Mouse (Mus musculus): Measurements from ENCODE around the gene Meaf6. TPM values are rescaled to one million over a fixed set of nuclear protein-coding genes. Genes with fewer than 3 reads are reported as not detected.

The Meaf6 gene
- polyA plus RNA-seq, 1 experiment from 2014 or later: 123 TPM

GRCm38 (mm10) chr4:125078698-125079097, 6.2 kb upstream of the Meaf6 start:
- H3K4me1 ChIP-seq: peaks cover 3% of the 10 kb centered on the region; the same call in 1 of the 2 replicates
- no peaks in the 10 kb centered on the region for H3K9me3 ChIP-seq
- H3K4me3 ChIP-seq: no peak overlapping the region
- peaks cover 24% of the 10 kb centered on the region for H3K36me3 ChIP-seq
- no peak for ATAC-seq (ENCODE audit: low FRiP score, low read depth)
- no peak overlapping the region for H3K4me2 ChIP-seq (replicated peaks)
- 96% methylated on average over 2 of the region's 2 CpGs for WGBS
- H3K27me3 ChIP-seq: no peaks in the 10 kb centered on the region
- H3K9ac ChIP-seq (replicated peaks): no peak overlapping the region
- H3K27ac ChIP-seq (replicated peaks): no peak overlapping the region

GRCm38 (mm10) chr4:125085346-125085841, 460 bp downstream of the Meaf6 start:
- H3K27me3 ChIP-seq: no peaks in the 10 kb centered on the region
- WGBS: under 1% methylated on average over 42 of the region's 45 CpGs
- H3K9ac ChIP-seq (replicated peaks): peak overlapping the region; percentile 89
- peak overlapping the region; percentile 85 for H3K4me2 ChIP-seq (replicated peaks)
- peaks cover 32% of the 10 kb centered on the region for H3K36me3 ChIP-seq
- H3K27ac ChIP-seq (replicated peaks): peak overlapping the region; percentile 98
- no peaks in the 10 kb centered on the region for H3K9me3 ChIP-seq
- peaks cover 28% of the 10 kb centered on the region for H3K4me1 ChIP-seq
- ATAC-seq (ENCODE audit: low FRiP score, low read depth): peak; percentile 94
- peak overlapping the region; percentile 89 for H3K4me3 ChIP-seq

GRCm38 (mm10) chr4:125093031-125093430, 8.1 kb downstream of the Meaf6 start:
- Histone ChIP-seq H3K9me3 (no peaks in the 10 kb centered on the region), H3K36me3 (peaks cover 53% of the 10 kb centered on the region), H3K4me3 (no peak overlapping the region), H3K4me1 (no peaks in the 10 kb centered on the region), H3K9ac (replicated peaks) (no peak overlapping the region), H3K27me3 (no peaks in the 10 kb centered on the region), H3K27ac (replicated peaks) (no peak overlapping the region), H3K4me2 (replicated peaks) (no peak overlapping the region)
- 94% methylated on average over 5 of the region's 5 CpGs for WGBS
- ATAC-seq (ENCODE audit: low FRiP score, low read depth): no peak

- Histone ChIP-seq H3K4me2 (replicated peaks) (no peak overlapping the region), H3K9ac (replicated peaks) (no peak overlapping the region), H3K9me3 (no peaks in the 10 kb centered on the region), H3K27me3 (no peaks in the 10 kb centered on the region), H3K36me3 (peaks cover 22% of the 10 kb centered on the region), H3K27ac (replicated peaks) (no peak overlapping the region), H3K4me3 (no peak overlapping the region), H3K4me1 (no peaks in the 10 kb centered on the region)
- WGBS: 91% methylated on average over 5 of the region's 5 CpGs
- ATAC-seq (ENCODE audit: low FRiP score, low read depth): no peak
Measured at GRCm38 (mm10) chr4:125096066-125096465, 11.1 kb downstream of the Meaf6 start.

- Histone ChIP-seq H3K4me2 (replicated peaks) (no peak overlapping the region), H3K27me3 (no peaks in the 10 kb centered on the region), H3K9ac (replicated peaks) (no peak overlapping the region), H3K4me3 (no peak overlapping the region), H3K27ac (replicated peaks) (no peak overlapping the region), H3K4me1 (no peaks in the 10 kb centered on the region), H3K9me3 (no peaks in the 10 kb centered on the region), H3K36me3 (peaks cover 11% of the 10 kb centered on the region)
- WGBS: 81% methylated on average over 4 of the region's 4 CpGs
- ATAC-seq (ENCODE audit: low FRiP score, low read depth): no peak
Measured at GRCm38 (mm10) chr4:125097412-125097811, 12.5 kb downstream of the Meaf6 start.

- Histone ChIP-seq H3K9me3 (no peaks in the 10 kb centered on the region), H3K9ac (replicated peaks) (no peak overlapping the region), H3K4me2 (replicated peaks) (no peak overlapping the region), H3K4me1 (no peaks in the 10 kb centered on the region), H3K36me3 (peaks cover 20% of the 10 kb centered on the region), H3K27me3 (no peaks in the 10 kb centered on the region), H3K4me3 (no peak overlapping the region), H3K27ac (replicated peaks) (no peak overlapping the region)
- WGBS: 10% methylated on average over 8 of the region's 8 CpGs
- ATAC-seq (ENCODE audit: low FRiP score, low read depth): no peak
Measured at GRCm38 (mm10) chr4:125099458-125099857, 14.5 kb downstream of the Meaf6 start.

- Histone ChIP-seq H3K4me2 (replicated peaks) (no peak overlapping the region), H3K4me3 (no peak overlapping the region), H3K4me1 (no peaks in the 10 kb centered on the region), H3K9ac (replicated peaks) (no peak overlapping the region), H3K9me3 (no peaks in the 10 kb centered on the region), H3K36me3 (peaks cover 36% of the 10 kb centered on the region), H3K27me3 (no peaks in the 10 kb centered on the region), H3K27ac (replicated peaks) (no peak overlapping the region)
- WGBS: 70% methylated on average over 13 of the region's 13 CpGs
- ATAC-seq (ENCODE audit: low FRiP score, low read depth): no peak
Measured at GRCm38 (mm10) chr4:125101334-125101733, 16.4 kb downstream of the Meaf6 start.

- 94% methylated on average over 9 of the region's 9 CpGs for WGBS
- no peak for ATAC-seq (ENCODE audit: low FRiP score, low read depth)
- no peak overlapping the region for H3K9ac ChIP-seq (replicated peaks)
- H3K27ac ChIP-seq (replicated peaks): no peak overlapping the region
- H3K4me3 ChIP-seq: no peak overlapping the region
- peaks cover 48% of the 10 kb centered on the region for H3K36me3 ChIP-seq
- H3K9me3 ChIP-seq: no peaks in the 10 kb centered on the region
- no peaks in the 10 kb centered on the region for H3K27me3 ChIP-seq
- no peak overlapping the region for H3K4me2 ChIP-seq (replicated peaks)
- no peaks in the 10 kb centered on the region for H3K4me1 ChIP-seq
Measured at GRCm38 (mm10) chr4:125105354-125105753, 20.4 kb downstream of the Meaf6 start.

GRCm38 (mm10) chr4:125114638-125115037, 29.7 kb downstream of the Meaf6 start:
- Histone ChIP-seq H3K4me3 (no peak overlapping the region), H3K36me3 (peaks cover 7% of the 10 kb centered on the region; the same call in 1 of the 2 replicates), H3K27me3 (no peaks in the 10 kb centered on the region), H3K4me1 (peaks cover 8% of the 10 kb centered on the region; the same call in 1 of the 2 replicates), H3K9me3 (no peaks in the 10 kb centered on the region), H3K9ac (replicated peaks) (no peak overlapping the region), H3K4me2 (replicated peaks) (no peak overlapping the region), H3K27ac (replicated peaks) (no peak overlapping the region)
- ATAC-seq (ENCODE audit: low FRiP score, low read depth): peak; percentile 47; the same call in 1 of the 2 replicates
- WGBS: 9% methylated on average over 6 of the region's 6 CpGs

- 81% methylated on average over 4 of the region's 4 CpGs for WGBS
- no peak overlapping the region for H3K9ac ChIP-seq (replicated peaks)
- H3K4me2 ChIP-seq (replicated peaks): no peak overlapping the region
- H3K36me3 ChIP-seq: peaks cover 5% of the 10 kb centered on the region; the same call in 1 of the 2 replicates
- H3K4me1 ChIP-seq: peaks cover 8% of the 10 kb centered on the region; the same call in 1 of the 2 replicates
- ATAC-seq (ENCODE audit: low FRiP score, low read depth): no peak
- no peaks in the 10 kb centered on the region for H3K9me3 ChIP-seq
- no peak overlapping the region for H3K27ac ChIP-seq (replicated peaks)
- H3K27me3 ChIP-seq: no peaks in the 10 kb centered on the region
- no peak overlapping the region for H3K4me3 ChIP-seq
Measured at GRCm38 (mm10) chr4:125115081-125115480, 30.1 kb downstream of the Meaf6 start.

- Histone ChIP-seq H3K27ac (replicated peaks) (no peak overlapping the region), H3K9me3 (no peaks in the 10 kb centered on the region), H3K4me1 (peaks cover 8% of the 10 kb centered on the region; the same call in 1 of the 2 replicates), H3K36me3 (no peaks in the 10 kb centered on the region), H3K27me3 (no peaks in the 10 kb centered on the region), H3K9ac (replicated peaks) (no peak overlapping the region), H3K4me3 (no peak overlapping the region), H3K4me2 (replicated peaks) (no peak overlapping the region)
- ATAC-seq (ENCODE audit: low FRiP score, low read depth): no peak
- WGBS: 47% methylated on average over 6 of the region's 6 CpGs
Measured at GRCm38 (mm10) chr4:125115710-125116089, 30.8 kb downstream of the Meaf6 start.

- ATAC-seq (ENCODE audit: low FRiP score, low read depth): no peak
- 83% methylated on average over 9 of the region's 9 CpGs for WGBS
- Histone ChIP-seq H3K9me3 (no peaks in the 10 kb centered on the region), H3K9ac (replicated peaks) (no peak overlapping the region), H3K4me2 (replicated peaks) (no peak overlapping the region), H3K4me3 (no peak overlapping the region), H3K36me3 (no peaks in the 10 kb centered on the region), H3K27ac (replicated peaks) (no peak overlapping the region), H3K4me1 (peaks cover 8% of the 10 kb centered on the region; the same call in 1 of the 2 replicates), H3K27me3 (no peaks in the 10 kb centered on the region)
Measured at GRCm38 (mm10) chr4:125116090-125116861, 31.3 kb downstream of the Meaf6 start.

Measured in midbrain, embryonic 12.5 days (tissue).